Mouse (Mus musculus) bone marrow, adult 2 months (tissue): ENCODE data around the gene Dnaja4.

ENCODE experiments used
- CTCF ChIP-seq: fragments of 200-500 bp; IDR thresholded peaks from 2 replicates; pipeline ENCODE4 v1.5.1; 2011; ENCODE audit warnings: low read length, control low read depth; ENCODE audit not compliant: control insufficient read depth, insufficient read depth
- POLR2A ChIP-seq: fragments of 200-500 bp; IDR thresholded peaks from 2 replicates; pipeline ENCODE4 v1.6.1; 2011; ENCODE audit warnings: low read depth, mild to moderate bottlenecking, control low read depth, low read length, borderline replicate concordance; ENCODE audit not compliant: control insufficient read depth

DNA sequence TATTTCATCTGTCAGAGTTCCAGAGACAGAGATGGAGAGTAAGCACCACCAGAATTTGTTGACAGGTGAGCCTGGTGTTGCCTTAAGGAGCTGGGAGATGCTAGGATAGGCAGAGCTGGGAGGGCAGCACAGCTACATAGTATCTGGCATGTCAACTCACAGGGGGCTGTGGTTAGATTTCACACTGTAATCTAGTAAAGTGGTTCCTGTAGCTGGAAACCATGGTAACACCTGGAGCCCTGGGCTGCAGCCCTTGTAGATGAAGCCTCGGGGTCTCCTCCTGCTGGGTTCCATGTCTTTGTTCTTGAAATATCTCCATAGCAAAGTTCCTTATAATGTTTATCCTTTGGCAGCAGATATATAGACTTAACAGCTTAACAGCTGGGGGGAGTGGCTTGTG, 6.9 kb downstream of the Dnaja4 start:
- no peak for TF ChIP-seq CTCF
- TF ChIP-seq POLR2A, result no peak
